Mouse (Mus musculus) embryonic facial prominence, embryonic 12.5 days (tissue): ENCODE measurements at regions not wholly inside any gene's neighbourhood (a gene's known extent, or its start where the extent isn't known, plus 50 kb on each side); places are given as distances from the start of the nearest gene placed in this dataset.

ENCODE experiments used
- ATAC-seq: fragments of 200-750 bp; cut with Nextera tagmentation; 2 replicates; pipeline ENCODE4 v1.8.0; 2017; ENCODE audit not compliant: insufficient number of reproducible peaks, insufficient read depth, low FRiP score, low TSS enrichment
- H3K27ac ChIP-seq: fragments of 300-500 bp; sonication (generic); 2 replicates; pipeline ENCODE4 v1.5.1; 2016; ENCODE audit warnings: mild to moderate bottlenecking
- H3K27me3 ChIP-seq: fragments of 300-500 bp; sonication (generic); 2 replicates; pipeline ENCODE4 v1.6.1; 2016; ENCODE audit warnings: mild to moderate bottlenecking, moderate library complexity
- H3K36me3 ChIP-seq: fragments of 300-500 bp; sonication (generic); 2 replicates; pipeline ENCODE4 v1.6.1; 2016; ENCODE audit warnings: mild to moderate bottlenecking
- H3K4me1 ChIP-seq: fragments of 300-500 bp; sonication (generic); 2 replicates; pipeline ENCODE4 v1.6.1; 2016
- H3K4me2 ChIP-seq: fragments of 300-500 bp; sonication (generic); replicated peaks from 2 replicates; pipeline ENCODE4 v1.6.1; 2016; ENCODE audit warnings: mild to moderate bottlenecking, moderate library complexity
- H3K4me3 ChIP-seq: fragments of 300-500 bp; sonication (generic); 2 replicates; pipeline ENCODE4 v1.5.1; 2016; ENCODE audit warnings: mild to moderate bottlenecking
- H3K9ac ChIP-seq: fragments of 300-500 bp; sonication (generic); 2 replicates; pipeline ENCODE4 v1.6.1; 2016; ENCODE audit warnings: mild to moderate bottlenecking, moderate library complexity
- H3K9me3 ChIP-seq: fragments of 300-500 bp; sonication (generic); 2 replicates; pipeline ENCODE4 v1.6.1; 2016; ENCODE audit warnings: mild to moderate bottlenecking, moderate library complexity
- WGBS: fragments of 180-500 bp; shearing (Covaris S2); methylation state at CpG from one replicate; pipeline ENCODE4 v1.1.7; 2016; 5-methylcytosine and 5-hydroxymethylcytosine counted together

DNA sequence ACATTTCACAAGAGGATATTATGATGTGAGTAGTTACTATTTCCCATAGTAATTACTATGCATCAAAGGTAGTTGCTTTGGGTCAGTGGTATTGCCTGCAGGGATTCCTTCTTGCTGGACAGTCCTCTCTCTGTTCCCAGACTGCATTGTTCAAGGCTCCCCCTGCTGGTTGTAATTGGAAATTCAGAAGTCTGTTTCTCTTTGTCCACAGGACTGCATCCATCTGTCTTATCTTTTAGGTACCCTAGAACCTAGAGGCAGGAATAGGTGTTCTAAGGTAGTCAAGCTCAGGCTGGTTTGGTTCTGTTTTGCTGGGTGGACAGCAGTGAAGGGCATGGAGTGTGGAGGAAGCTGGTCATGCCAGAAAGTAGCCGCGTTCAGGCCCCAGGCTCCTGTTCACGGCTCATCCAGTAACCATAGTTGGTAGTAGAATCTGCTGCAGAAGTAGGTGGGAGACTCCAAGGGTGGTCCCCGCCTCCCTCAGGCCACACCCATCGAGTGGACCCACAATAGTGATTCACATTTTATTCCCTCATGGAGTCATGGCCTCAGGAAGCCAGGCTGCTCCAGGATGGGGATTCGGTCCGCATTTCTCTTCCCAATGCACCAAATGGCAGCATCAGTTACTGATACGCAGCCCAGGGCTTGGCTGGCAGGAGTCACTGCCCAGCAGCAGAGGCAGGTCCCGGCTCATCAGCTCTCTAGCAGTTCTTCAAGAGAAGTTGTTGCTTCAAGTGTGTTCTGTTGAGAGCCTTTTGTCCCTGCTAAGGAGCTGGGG, 51.7 kb upstream of the Caprin1 start:
- H3K36me3 ChIP-seq: no peaks in the 10 kb centered on the region
- WGBS: 79% methylated on average over 9 of the region's 9 CpGs
- no peak overlapping the region for H3K4me2 ChIP-seq
- ATAC-seq: 0 out of 2 replicates have a peak, but pooled peaks have one; percentile 41
- no peaks in the 10 kb centered on the region for H3K27me3 ChIP-seq
- no peak overlapping the region for H3K27ac ChIP-seq
- no peaks in the 10 kb centered on the region for H3K9me3 ChIP-seq
- no peak overlapping the region for H3K4me3 ChIP-seq
- no peaks in the 10 kb centered on the region for H3K4me1 ChIP-seq
- H3K9ac ChIP-seq: no peak overlapping the region

DNA sequence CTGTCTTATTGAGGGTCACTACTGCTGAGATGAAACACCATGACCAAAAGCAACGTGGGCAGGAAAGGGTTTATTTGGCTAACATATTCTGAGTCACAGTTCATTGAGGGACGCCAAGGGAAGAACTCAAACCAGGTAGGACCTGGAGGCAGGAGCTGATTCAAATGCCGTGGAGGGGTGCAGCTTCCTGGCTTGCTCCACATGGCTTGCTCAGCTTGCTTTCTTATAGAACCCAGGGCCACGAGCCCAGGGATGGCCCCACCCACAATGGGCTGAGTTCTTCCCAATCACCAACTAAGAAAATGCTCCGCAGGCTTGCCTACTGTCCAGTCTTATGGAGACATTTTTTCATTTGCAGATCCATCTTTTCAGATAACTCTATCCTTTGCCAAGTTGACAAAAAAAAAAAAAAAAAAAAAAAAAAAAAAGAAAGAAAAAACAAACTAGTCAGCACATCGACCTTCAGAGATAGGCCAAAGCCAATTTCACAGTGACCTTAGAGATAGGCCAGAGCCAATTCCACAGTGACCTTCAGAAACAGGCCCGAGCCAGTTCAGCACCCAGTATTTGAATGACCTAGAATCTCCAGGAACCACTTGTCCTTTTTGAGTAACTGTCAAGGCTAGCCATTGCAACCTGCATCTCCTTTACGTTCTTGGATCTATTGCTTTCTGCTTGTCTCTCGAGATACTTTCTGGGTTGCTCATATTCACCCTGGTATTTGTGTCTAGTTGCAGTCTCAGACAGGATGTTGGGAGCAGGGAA, 52.5 kb upstream of the Caprin1 start:
- H3K9ac ChIP-seq: no peak overlapping the region
- H3K27me3 ChIP-seq: no peaks in the 10 kb centered on the region
- ATAC-seq: no peak
- no peaks in the 10 kb centered on the region for H3K9me3 ChIP-seq
- no peaks in the 10 kb centered on the region for H3K36me3 ChIP-seq
- no peak overlapping the region for H3K27ac ChIP-seq
- no peak overlapping the region for H3K4me3 ChIP-seq
- 84% methylated on average over 9 of the region's 9 CpGs for WGBS
- no peak overlapping the region for H3K4me2 ChIP-seq
- H3K4me1 ChIP-seq: no peaks in the 10 kb centered on the region

DNA sequence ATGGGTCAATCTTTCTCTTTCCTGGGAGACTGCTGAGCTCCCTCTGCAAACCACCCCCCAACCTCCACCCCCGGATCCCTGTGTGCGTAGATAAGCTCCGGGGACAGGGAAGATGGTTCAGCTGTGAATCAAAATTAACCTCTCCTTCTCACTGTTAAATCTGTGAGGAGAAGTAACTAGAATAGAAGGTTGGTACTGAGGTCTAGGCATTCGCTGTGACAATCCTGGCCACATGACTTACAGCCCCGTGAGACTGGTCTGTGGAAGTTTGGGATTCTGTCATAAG, 53.0 kb upstream of the Caprin1 start:
- no peak overlapping the region for H3K9ac ChIP-seq
- H3K4me2 ChIP-seq: no peak overlapping the region
- no peaks in the 10 kb centered on the region for H3K9me3 ChIP-seq
- no peak overlapping the region for H3K4me3 ChIP-seq
- no peak overlapping the region for H3K27ac ChIP-seq
- no peak for ATAC-seq
- WGBS: 88% methylated on average over 5 of the region's 5 CpGs
- no peaks in the 10 kb centered on the region for H3K36me3 ChIP-seq
- H3K27me3 ChIP-seq: no peaks in the 10 kb centered on the region
- no peaks in the 10 kb centered on the region for H3K4me1 ChIP-seq

DNA sequence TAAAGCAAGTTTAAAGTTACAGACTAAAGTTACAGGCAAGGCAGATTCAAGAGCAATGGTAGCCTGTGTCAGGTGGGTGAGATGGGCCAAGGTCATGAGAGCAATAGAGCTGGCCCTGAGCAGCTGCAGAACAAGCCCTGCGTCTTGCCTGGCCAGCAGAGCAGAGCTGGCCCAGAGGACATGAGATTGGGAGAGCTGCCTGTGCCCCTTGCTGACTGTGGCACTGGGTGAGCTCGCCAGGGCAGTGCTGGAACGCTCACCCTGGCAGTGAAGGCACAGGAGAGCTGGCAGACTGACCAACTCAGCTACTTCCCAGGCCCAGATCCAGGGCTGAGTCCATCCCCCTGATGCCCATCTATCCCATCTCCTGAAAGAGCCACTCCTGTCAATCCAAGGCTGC, 53.7 kb upstream of the Caprin1 start:
- Histone ChIP-seq H3K4me3 (no peak overlapping the region), H3K9ac (no peak overlapping the region), H3K27ac (no peak overlapping the region), H3K36me3 (no peaks in the 10 kb centered on the region), H3K4me1 (no peaks in the 10 kb centered on the region), H3K4me2 (no peak overlapping the region), H3K27me3 (no peaks in the 10 kb centered on the region), H3K9me3 (no peaks in the 10 kb centered on the region)
- whole genome bisulfite sequencing: 90% methylated on average over 3 of the region's 3 CpGs
- ATAC-seq: no peak

DNA sequence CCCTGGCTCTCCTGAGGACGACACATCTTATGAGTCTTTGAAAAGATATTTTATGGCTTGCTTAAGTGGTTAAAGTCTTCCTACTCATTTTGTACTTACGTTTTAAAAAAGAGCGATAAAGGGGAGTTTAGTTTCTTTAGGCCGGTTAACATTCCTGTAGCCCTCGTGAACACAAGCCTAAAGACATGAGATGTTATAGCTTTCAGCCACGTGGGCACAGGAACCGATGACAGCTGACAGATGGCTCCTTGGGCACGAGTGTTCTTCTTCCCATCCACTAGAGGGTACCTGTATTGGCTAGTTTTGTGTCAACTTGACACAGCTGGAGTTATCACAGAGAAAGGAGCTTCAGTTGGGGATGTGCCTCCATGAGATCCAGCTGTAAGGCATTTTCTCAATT, 63.8 kb upstream of the Caprin1 start:
- WGBS: 80% methylated on average over 8 of the region's 8 CpGs
- ATAC-seq: no peak

DNA sequence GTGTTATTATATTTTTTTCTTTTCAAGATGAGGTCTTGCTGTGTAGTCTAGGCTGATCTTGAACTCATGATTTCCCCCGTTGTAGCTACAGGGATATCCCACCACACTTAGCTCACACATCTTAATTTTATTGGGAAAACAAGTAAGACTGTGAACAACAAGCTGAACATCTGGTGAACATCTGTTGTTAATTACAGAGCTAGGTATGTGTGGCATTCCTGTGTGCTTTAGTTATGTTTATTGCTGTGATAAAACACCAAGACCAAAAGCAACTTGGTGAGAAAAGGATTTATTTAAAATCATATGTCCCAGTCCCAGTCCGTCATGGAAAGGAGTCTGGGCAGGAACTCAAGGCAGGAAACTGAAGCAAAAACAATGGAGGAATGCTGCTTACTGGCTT, 66.8 kb upstream of the Caprin1 start:
- Histone ChIP-seq H3K4me3 (no peak overlapping the region), H3K27me3 (no peaks in the 10 kb centered on the region), H3K9me3 (no peaks in the 10 kb centered on the region), H3K36me3 (no peaks in the 10 kb centered on the region), H3K9ac (no peak overlapping the region), H3K4me2 (no peak overlapping the region), H3K4me1 (no peaks in the 10 kb centered on the region), H3K27ac (no peak overlapping the region)
- no peak for ATAC-seq
- 59% methylated on average over 2 of the region's 2 CpGs for WGBS

More for the DNA sequence above, 63.8 kb upstream of the Caprin1 start:
- Histone ChIP-seq H3K9me3 (no peaks in the 10 kb centered on the region), H3K9ac (no peak overlapping the region), H3K4me1 (no peaks in the 10 kb centered on the region), H3K27ac (no peak overlapping the region), H3K36me3 (no peaks in the 10 kb centered on the region), H3K27me3 (no peaks in the 10 kb centered on the region), H3K4me2 (no peak overlapping the region), H3K4me3 (no peak overlapping the region)

DNA sequence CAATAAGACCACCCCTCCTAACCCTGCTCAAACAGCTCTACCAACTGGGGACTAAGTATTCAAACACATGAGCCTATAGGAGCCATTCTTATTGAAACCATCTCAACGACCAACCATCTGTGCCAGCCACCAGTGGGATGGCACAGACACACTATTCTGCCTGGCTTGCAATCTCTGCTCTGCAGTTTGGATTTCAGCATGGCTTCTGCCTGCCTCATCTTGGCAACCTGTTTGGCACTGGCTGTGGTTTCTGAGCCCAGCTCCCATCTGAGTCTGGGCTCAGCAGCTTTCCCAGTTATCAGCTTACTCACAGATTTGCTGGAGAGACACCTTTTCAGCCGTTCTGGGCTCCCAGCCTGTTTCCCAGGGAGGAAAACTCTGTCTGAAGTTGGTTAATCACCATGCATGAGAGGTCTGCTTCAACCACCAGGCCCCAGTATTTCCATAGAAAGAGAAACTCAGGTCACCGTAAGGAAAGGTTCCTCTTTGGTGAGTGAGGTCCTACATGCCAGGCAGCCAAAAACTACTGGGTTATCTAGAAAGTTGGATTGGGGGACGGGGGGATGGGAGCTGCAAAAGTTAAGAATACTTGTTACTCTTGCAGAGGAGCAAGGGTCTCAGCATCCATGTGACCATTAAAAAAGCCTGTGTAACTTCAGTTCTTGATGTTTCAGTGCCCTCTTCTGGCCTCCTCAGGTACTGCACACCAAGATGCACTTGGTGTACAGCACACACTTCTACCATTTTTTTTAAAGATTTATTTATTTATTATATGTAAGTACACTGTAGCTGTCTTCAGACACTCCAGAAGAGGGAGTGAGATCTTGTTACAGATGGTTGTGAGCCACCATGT, 68.1 kb upstream of the Caprin1 start:
- ATAC-seq: no peak
- no peaks in the 10 kb centered on the region for H3K27me3 ChIP-seq
- H3K36me3 ChIP-seq: no peaks in the 10 kb centered on the region
- H3K4me1 ChIP-seq: no peaks in the 10 kb centered on the region
- WGBS: 71% methylated on average over 4 of the region's 4 CpGs
- no peaks in the 10 kb centered on the region for H3K9me3 ChIP-seq
- H3K4me3 ChIP-seq: no peak overlapping the region
- H3K4me2 ChIP-seq: no peak overlapping the region
- H3K9ac ChIP-seq: no peak overlapping the region
- no peak overlapping the region for H3K27ac ChIP-seq

DNA sequence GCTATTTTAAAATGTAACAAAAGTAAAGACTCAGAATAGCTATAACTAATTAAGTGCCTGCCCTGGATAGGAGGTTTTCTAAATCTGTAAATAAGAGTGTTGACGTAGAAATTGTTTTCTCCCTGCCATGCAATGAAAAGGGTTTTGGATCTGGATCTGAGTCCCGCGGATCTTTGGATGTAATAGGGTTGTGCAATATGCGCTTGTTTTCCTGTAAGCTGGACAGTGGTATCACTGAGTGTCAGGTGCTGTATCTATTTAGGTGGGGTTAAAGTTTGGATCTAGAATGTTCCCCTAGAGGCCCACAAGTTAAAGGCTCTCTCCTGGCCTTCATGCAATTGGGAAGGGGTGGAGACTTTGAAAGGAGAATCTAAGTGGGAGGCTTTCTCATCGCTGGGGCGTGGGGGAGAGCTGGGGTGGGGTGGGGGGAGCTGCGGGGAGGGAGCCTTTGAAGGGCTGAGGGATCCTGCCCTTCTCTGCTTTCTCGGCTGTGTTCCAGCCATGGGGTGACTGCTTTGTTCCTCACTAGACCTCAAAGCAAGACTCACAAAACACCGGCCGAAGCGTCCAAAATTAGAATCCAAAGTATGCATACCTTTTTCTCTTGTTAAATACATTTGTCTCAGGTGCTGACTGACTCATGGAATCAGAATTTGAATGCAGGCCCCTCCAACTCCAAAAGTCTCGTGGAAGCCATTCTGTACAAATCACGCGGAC, 70.0 kb upstream of the Caprin1 start:
- WGBS: 74% methylated on average over 14 of the region's 14 CpGs
- H3K27me3 ChIP-seq: no peaks in the 10 kb centered on the region
- H3K4me3 ChIP-seq: no peak overlapping the region
- no peak overlapping the region for H3K9ac ChIP-seq
- no peaks in the 10 kb centered on the region for H3K36me3 ChIP-seq
- H3K4me2 ChIP-seq: no peak overlapping the region
- H3K4me1 ChIP-seq: no peaks in the 10 kb centered on the region
- no peaks in the 10 kb centered on the region for H3K9me3 ChIP-seq
- no peak overlapping the region for H3K27ac ChIP-seq
- no peak for ATAC-seq

DNA sequence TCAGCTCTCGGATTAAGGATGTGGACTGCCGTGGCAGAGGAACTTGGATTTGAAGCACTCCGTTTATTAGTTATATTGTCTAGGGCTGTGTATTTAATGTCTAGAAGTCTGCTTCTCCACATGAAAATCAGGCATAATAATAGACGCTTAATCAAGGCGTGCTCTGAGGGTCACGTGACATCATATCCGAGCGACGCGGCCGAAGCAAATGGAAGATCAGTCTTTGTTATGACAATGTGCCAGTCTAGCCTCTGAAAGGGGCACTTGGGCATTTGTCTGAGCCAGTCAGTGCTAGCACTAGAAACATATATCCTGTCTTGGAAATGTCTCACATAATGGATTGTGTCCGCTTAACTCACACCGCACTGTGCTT, 70.5 kb upstream of the Caprin1 start:
- Histone ChIP-seq H3K27me3 (no peaks in the 10 kb centered on the region), H3K9me3 (no peaks in the 10 kb centered on the region), H3K4me2 (no peak overlapping the region), H3K4me1 (no peaks in the 10 kb centered on the region), H3K9ac (no peak overlapping the region), H3K27ac (no peak overlapping the region), H3K4me3 (no peak overlapping the region), H3K36me3 (no peaks in the 10 kb centered on the region)
- no peak for ATAC-seq
- 91% methylated on average over 13 of the region's 13 CpGs for WGBS

DNA sequence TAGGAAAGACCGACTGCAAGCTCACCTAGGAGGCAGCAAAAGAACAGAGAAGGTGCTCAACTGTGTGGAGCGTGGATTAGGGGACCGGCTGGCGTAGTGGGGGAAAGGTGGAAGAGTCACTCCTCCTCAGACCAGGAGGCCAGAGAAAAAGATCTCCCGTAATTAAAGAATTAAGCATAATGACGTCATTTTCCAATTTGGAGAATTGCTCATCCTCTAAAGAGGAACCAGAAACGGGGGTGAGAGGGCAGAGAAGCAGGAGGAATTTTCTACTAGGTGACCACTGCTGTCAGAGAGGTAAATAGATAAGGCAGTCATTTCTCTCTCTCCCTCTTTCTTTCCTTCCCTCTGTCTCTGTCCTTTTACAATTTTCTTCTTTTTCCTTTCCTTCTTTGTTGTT, 71.2 kb upstream of the Caprin1 start:
- no peak overlapping the region for H3K27ac ChIP-seq
- no peaks in the 10 kb centered on the region for H3K9me3 ChIP-seq
- no peak overlapping the region for H3K4me3 ChIP-seq
- no peaks in the 10 kb centered on the region for H3K36me3 ChIP-seq
- H3K9ac ChIP-seq: no peak overlapping the region
- H3K4me2 ChIP-seq: no peak overlapping the region
- WGBS: 37% methylated on average over 7 of the region's 7 CpGs
- no peaks in the 10 kb centered on the region for H3K27me3 ChIP-seq
- H3K4me1 ChIP-seq: no peaks in the 10 kb centered on the region
- ATAC-seq: no peak

DNA sequence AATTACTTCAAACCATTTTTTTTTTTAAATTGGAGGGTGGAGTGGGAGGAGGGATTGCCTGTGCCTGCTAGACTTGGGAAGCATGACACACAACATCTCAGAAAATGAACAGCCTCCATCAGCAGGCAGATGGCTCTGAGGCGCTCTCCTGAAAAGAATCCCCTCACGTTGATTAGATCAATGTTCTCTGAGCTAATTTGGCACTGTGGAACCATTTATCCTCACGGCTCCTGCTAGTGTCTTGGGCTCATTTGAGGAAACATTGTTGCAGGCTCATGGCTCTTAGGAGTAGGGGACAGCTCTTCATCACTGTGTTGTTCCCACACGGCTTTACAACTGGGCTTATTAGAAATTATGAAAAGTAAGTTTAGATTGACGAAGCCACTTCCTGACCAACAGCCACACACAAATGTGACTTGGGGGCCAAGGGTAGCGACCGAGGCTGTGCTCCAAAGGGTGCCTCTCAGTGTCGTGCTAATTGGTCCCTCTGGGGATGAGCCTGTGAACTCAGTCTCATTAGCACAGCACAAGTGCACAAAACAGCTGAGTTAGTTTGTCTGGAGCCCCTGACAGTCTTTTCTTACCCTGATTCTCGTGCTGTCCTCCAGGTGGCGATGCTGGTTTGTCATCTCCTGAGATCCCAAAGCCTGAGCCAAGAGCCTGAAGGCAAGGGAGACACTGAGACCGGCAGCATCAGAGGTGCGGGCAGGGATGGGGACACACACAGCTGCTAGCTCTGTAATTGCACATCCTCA, 74.2 kb upstream of the Caprin1 start:
- Histone ChIP-seq H3K27ac (no peak overlapping the region), H3K27me3 (no peaks in the 10 kb centered on the region), H3K9ac (no peak overlapping the region), H3K9me3 (no peaks in the 10 kb centered on the region), H3K4me1 (no peaks in the 10 kb centered on the region), H3K4me3 (no peak overlapping the region), H3K36me3 (no peaks in the 10 kb centered on the region), H3K4me2 (no peak overlapping the region)
- 25% methylated on average over 12 of the region's 12 CpGs for WGBS
- ATAC-seq: peak; percentile 78; the same call in 1 of the 2 replicates
